Mouse (Mus musculus) midbrain, embryonic 16.5 days (tissue): ENCODE data around the gene Tcf3. TPM values are rescaled to one million over a fixed set of nuclear protein-coding genes. Genes with fewer than 3 reads are reported as not detected.

Source experiments
- ATAC-seq: fragments of 200-750 bp; cut with Nextera tagmentation; 2 replicates; pipeline ENCODE4 v1.8.0; 2017; ENCODE audit warnings: moderate TSS enrichment
- H3K27ac ChIP-seq: fragments of 300-500 bp; sonication (generic); 2 replicates; pipeline ENCODE4 v1.5.1; 2014; ENCODE audit warnings: mild to moderate bottlenecking, low read length, mixed read lengths
- H3K27me3 ChIP-seq: fragments of 300-500 bp; sonication (generic); 2 replicates; pipeline ENCODE4 v1.6.1; 2014; ENCODE audit warnings: low read depth, low read length, mixed read lengths; ENCODE audit not compliant: control insufficient read depth, insufficient read depth
- H3K36me3 ChIP-seq: fragments of 300-500 bp; sonication (generic); 2 replicates; pipeline ENCODE4 v1.6.1; 2014; ENCODE audit warnings: mild to moderate bottlenecking, low read length, moderate library complexity, mixed read lengths; ENCODE audit not compliant: control insufficient read depth, insufficient read depth
- H3K4me1 ChIP-seq: fragments of 300-500 bp; sonication (generic); 2 replicates; pipeline ENCODE4 v1.6.1; 2014; ENCODE audit warnings: mild to moderate bottlenecking, low read length, mixed read lengths; ENCODE audit not compliant: control insufficient read depth, insufficient read depth
- H3K4me2 ChIP-seq: fragments of 300-500 bp; sonication (generic); 2 replicates; pipeline ENCODE4 v1.6.1; 2014; ENCODE audit warnings: mild to moderate bottlenecking, low read length, mixed read lengths
- H3K4me3 ChIP-seq: fragments of 300-500 bp; sonication (generic); 2 replicates; pipeline ENCODE4 v1.5.1; 2014; ENCODE audit warnings: low read depth, mild to moderate bottlenecking, low read length, moderate library complexity, mixed read lengths
- H3K9ac ChIP-seq: fragments of 300-500 bp; sonication (generic); 2 replicates; pipeline ENCODE4 v1.6.1; 2014; ENCODE audit warnings: low read depth, low read length, mixed read lengths
- H3K9me3 ChIP-seq: fragments of 300-500 bp; sonication (generic); replicated peaks from 2 replicates; pipeline ENCODE4 v1.6.1; 2014; ENCODE audit warnings: mild to moderate bottlenecking, low read length, mixed read lengths; ENCODE audit not compliant: control insufficient read depth, poor library complexity, severe bottlenecking
- WGBS: fragments of 180-500 bp; shearing (Covaris S2); extraction: QIAGEN DNeasy Blood & Tissue Kit; methylation state at CpG from one replicate; pipeline ENCODE4 v1.1.7; 2014; 5-methylcytosine and 5-hydroxymethylcytosine counted together
- polyA plus RNA-seq: library from polyadenylated mRNA; unstranded; fragments of >200 nt; fragmentation: Nextera tagmentation; extraction: Ambion mirVana; gene quantifications from 2 replicates; pipeline ENCODE4 v1.2.1, GENCODE M21; 2015

The Tcf3 gene
- polyA plus RNA-seq, 1 experiment from 2014 or later, result 30.2 TPM

DNA sequence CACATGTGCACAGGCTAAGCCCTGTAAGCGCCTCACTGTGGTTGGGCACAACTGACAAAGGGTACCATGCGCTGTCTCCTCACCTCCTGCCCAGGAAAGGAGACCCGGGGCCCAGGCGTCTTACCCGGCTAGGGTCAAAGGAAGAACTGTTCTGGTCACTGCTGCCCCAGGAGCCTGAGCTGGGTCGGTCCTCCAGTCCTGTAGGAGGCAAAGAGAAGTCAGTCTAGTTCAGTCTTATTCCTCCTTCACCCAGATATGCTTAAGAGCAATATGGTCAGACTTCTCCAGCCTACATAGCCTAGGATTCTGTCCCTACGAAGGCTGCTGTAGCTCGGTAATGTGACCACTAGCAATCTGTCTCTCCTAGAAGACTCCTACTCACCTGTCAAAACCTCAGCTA lies 12.2 kb downstream of the Tcf3 start:
- peaks cover 5% of the 10 kb centered on the region; the same call in 1 of the 2 replicates for H3K4me1 ChIP-seq
- peaks cover 39% of the 10 kb centered on the region for H3K36me3 ChIP-seq

DNA sequence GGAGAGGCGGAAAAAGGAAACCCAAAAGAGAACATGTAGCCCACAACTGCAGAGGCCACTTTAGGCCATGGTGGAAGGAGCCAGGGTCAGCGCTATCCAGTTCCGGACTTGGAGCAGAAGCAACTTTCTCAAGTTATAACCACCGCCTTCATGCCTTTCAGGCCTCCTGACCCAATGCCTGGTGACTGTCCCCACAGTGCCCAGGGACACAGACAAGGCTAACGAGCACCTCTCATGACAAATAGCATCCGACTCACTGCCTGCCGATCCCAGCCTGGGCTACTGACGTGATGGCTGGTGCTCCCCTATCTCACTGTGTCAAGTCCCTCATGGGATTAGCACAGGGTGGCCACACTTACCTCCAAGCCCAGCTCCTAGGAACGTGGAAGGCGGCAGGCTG lies 12.7 kb downstream of the Tcf3 start:
- H3K36me3 ChIP-seq, result peaks cover 40% of the 10 kb centered on the region
- no peaks in the 10 kb centered on the region for H3K9me3 ChIP-seq
- no peak overlapping the region for H3K9ac ChIP-seq
- H3K4me1 ChIP-seq, result peaks cover 5% of the 10 kb centered on the region; the same call in 1 of the 2 replicates
- no peak overlapping the region for H3K27ac ChIP-seq
- no peaks in the 10 kb centered on the region for H3K27me3 ChIP-seq
- H3K4me2 ChIP-seq, result no peak overlapping the region
- WGBS, result 90% methylated on average over 10 of the region's 10 CpGs
- ATAC-seq, result no peak
- H3K4me3 ChIP-seq, result no peak overlapping the region

More for the DNA sequence above, 12.2 kb downstream of the Tcf3 start:
- Histone ChIP-seq H3K4me3 (no peak overlapping the region), H3K27ac (peak overlapping the region; percentile 72; the same call in 1 of the 2 replicates), H3K27me3 (no peaks in the 10 kb centered on the region), H3K9ac (no peak overlapping the region), H3K4me2 (no peak overlapping the region), H3K9me3 (no peaks in the 10 kb centered on the region)
- 95% methylated on average over 8 of the region's 8 CpGs for WGBS
- ATAC-seq, result no peak

DNA sequence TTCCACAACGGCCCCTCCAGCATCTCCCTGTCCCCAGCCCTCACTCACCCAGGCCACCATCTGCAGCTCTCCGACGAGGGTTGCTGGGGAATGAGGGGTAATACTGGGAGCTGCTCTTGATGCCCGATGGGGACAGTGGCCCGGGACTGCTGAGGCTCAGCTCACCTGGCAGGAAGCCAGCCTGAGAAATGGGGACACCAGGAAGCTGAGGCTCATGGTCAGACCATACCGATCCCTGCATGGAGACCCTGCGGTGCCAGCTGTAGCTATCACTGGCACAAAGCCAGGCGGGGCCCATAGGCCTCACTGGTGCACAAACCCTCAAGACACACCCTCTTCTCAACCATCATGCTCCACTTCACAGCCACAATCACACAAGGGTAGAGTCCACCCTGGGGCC lies 14.0 kb downstream of the Tcf3 start:
- no peak overlapping the region for H3K27ac ChIP-seq
- 68% methylated on average over 8 of the region's 8 CpGs for WGBS

DNA sequence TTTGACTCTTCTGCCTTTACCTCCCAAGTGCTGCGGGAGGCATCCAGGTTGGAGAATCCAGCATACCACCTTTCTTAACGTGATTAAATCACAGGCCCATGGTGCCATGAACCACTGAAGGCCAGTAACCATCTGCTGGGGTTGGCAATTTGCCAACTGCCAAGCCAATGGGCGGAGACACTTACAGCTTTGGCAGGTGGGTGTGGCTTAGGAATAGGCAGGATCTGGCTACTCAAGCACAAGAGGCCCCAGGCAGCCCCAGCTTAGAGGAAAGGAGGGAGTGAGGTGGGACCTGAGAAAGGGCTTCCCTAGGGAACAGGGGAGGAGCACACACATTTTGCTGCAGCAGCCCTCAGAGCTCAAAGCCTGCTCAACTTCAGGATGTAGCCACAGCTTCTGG lies 15.1 kb downstream of the Tcf3 start:
- no peak overlapping the region for H3K4me3 ChIP-seq
- H3K36me3 ChIP-seq, result peaks cover 49% of the 10 kb centered on the region
- no peaks in the 10 kb centered on the region for H3K27me3 ChIP-seq
- ATAC-seq, result no peak
- peaks cover 5% of the 10 kb centered on the region; the same call in 1 of the 2 replicates for H3K4me1 ChIP-seq
- 39% methylated on average over 3 of the region's 3 CpGs for WGBS
- no peak overlapping the region for H3K9ac ChIP-seq
- no peaks in the 10 kb centered on the region for H3K9me3 ChIP-seq
- H3K27ac ChIP-seq, result no peak overlapping the region
- no peak overlapping the region for H3K4me2 ChIP-seq

More for the DNA sequence above, 14.0 kb downstream of the Tcf3 start:
- Histone ChIP-seq H3K4me2 (no peak overlapping the region), H3K27me3 (no peaks in the 10 kb centered on the region), H3K9me3 (no peaks in the 10 kb centered on the region), H3K4me1 (peaks cover 5% of the 10 kb centered on the region; the same call in 1 of the 2 replicates), H3K36me3 (peaks cover 44% of the 10 kb centered on the region), H3K4me3 (no peak overlapping the region), H3K9ac (no peak overlapping the region)
- ATAC-seq, result no peak

- H3K4me2 ChIP-seq, result no peak overlapping the region
- H3K27ac ChIP-seq, result no peak overlapping the region
- ATAC-seq, result no peak
- H3K4me1 ChIP-seq, result peaks cover 5% of the 10 kb centered on the region; the same call in 1 of the 2 replicates
- H3K4me3 ChIP-seq, result no peak overlapping the region
- peaks cover 53% of the 10 kb centered on the region for H3K36me3 ChIP-seq
- H3K9ac ChIP-seq, result no peak overlapping the region
- no peaks in the 10 kb centered on the region for H3K27me3 ChIP-seq
- H3K9me3 ChIP-seq, result no peaks in the 10 kb centered on the region
- WGBS, result 94% methylated on average over 1 of the region's 1 CpGs
Observed at GRCm38 (mm10) chr10:80417841-80418240, 15.6 kb downstream of the Tcf3 start.

GRCm38 (mm10) chr10:80417371-80417770 lies 16.1 kb downstream of the Tcf3 start:
- no peak for ATAC-seq
- WGBS, result 88% methylated on average over 10 of the region's 10 CpGs
- Histone ChIP-seq H3K4me3 (no peak overlapping the region), H3K9ac (no peak overlapping the region), H3K4me1 (peaks cover 5% of the 10 kb centered on the region; the same call in 1 of the 2 replicates), H3K27me3 (no peaks in the 10 kb centered on the region), H3K27ac (no peak overlapping the region), H3K36me3 (peaks cover 57% of the 10 kb centered on the region), H3K9me3 (no peaks in the 10 kb centered on the region), H3K4me2 (no peak overlapping the region)

DNA sequence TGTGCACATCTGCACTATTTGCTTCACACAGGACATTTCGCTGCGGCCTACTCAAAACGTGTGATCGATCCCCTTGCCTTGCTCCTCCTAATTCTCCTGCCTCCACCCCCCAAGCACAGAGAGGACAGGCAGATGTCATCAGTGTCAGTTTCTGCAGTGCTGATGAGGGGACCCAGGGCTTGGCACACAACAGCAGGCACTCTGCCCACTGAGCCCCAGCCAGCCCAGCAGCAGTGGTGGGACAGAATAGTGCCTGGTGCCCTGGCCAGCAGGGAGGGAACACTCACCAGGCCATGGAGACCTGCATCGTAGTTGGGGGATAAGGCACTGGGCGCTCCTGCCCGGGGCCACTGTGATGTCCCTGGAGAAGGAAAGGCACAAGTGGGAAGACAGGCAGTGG lies 17.9 kb downstream of the Tcf3 start:
- H3K27ac ChIP-seq, result no peak overlapping the region
- H3K9ac ChIP-seq, result no peak overlapping the region
- no peaks in the 10 kb centered on the region for H3K9me3 ChIP-seq
- peaks cover 67% of the 10 kb centered on the region for H3K36me3 ChIP-seq
- peaks cover 5% of the 10 kb centered on the region; the same call in 1 of the 2 replicates for H3K4me1 ChIP-seq
- no peaks in the 10 kb centered on the region for H3K27me3 ChIP-seq
- 94% methylated on average over 7 of the region's 7 CpGs for WGBS
- no peak overlapping the region for H3K4me3 ChIP-seq
- no peak for ATAC-seq
- no peak overlapping the region for H3K4me2 ChIP-seq

DNA sequence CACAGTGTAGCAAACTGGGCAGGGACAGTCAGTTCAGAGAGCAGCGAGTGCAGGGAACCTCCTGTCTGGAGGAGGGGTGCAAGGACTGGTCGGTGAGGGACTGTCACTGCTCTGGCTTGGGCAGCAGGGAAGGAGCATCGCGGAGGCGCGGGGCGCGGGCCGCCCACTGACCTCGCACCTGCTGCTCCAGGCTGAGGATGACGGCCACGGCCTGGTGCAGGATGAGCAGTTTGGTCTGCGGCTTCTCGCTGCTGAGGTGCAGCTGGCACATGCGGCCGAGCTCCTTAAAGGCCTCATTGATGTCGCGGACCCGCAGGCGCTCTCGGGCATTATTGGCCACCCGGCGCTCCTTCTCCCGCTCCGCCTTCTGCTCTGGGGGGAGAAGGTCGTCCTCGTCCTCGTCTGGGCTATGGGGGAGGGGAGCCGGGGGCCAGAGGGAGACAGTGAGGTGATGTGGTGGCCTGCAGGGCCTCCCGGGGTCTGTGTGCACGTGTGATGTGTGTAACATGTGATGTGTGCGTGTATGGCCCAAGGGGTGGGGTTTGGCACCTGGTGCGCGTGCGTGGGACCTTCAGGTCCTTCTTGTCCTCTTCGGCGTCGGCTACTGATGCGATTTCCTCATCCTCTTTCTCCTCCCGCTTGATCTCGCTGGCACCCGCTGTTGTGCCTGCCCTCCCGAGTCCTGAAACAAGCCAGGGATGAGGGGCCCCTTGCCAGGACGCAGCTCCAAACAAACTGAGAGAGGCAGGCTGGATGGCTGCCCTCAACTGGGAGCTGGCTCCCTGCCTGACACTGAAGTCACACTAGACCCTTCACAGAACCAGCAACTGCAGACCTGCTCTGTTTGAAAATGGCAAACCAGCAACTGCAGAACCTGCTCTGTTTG lies 20.5 kb downstream of the Tcf3 start:
- Histone ChIP-seq H3K27ac (peak overlapping the region; percentile 48; the same call in 1 of the 2 replicates), H3K9me3 (no peaks in the 10 kb centered on the region), H3K36me3 (peaks cover 68% of the 10 kb centered on the region), H3K9ac (no peak overlapping the region), H3K4me3 (no peak overlapping the region), H3K27me3 (no peaks in the 10 kb centered on the region), H3K4me2 (no peak overlapping the region), H3K4me1 (no peaks in the 10 kb centered on the region)
- 0 out of 2 replicates have a peak, but pooled peaks have one; percentile 6 for ATAC-seq
- WGBS, result 78% methylated on average over 43 of the region's 44 CpGs

- Histone ChIP-seq H3K4me1 (peaks cover 23% of the 10 kb centered on the region), H3K9me3 (no peaks in the 10 kb centered on the region), H3K9ac (no peak overlapping the region), H3K4me2 (no peak overlapping the region), H3K27me3 (no peaks in the 10 kb centered on the region), H3K27ac (no peak overlapping the region), H3K4me3 (no peak overlapping the region), H3K36me3 (peaks cover 37% of the 10 kb centered on the region)
- ATAC-seq, result no peak
- WGBS, result 51% methylated on average over 4 of the region's 4 CpGs
Observed at GRCm38 (mm10) chr10:80407924-80408323, 25.5 kb downstream of the Tcf3 start.
